Mouse (Mus musculus) lung, embryonic 16.5 days (tissue): Measurements from ENCODE around the gene Cox5a. TPM values are rescaled to one million over a fixed set of nuclear protein-coding genes. Genes with fewer than 3 reads are reported as not detected.
A peak's percentile ranks its signal among the peaks of the same experiment; 100 is the strongest.

ENCODE experiments used
- ATAC-seq: fragments of 200-750 bp; cut with Nextera tagmentation; 2 replicates; pipeline ENCODE4 v1.8.0; 2017; ENCODE audit warnings: low read depth, mild to moderate bottlenecking, moderate library complexity
- H3K27ac ChIP-seq: fragments of 300-500 bp; sonication (generic); 2 replicates; pipeline ENCODE4 v1.5.1; 2014; ENCODE audit warnings: mild to moderate bottlenecking, control low read depth, low read length
- H3K27me3 ChIP-seq: fragments of 300-500 bp; sonication (generic); 2 replicates; pipeline ENCODE4 v1.6.1; 2014; ENCODE audit warnings: low read depth, low read length, mixed read lengths; ENCODE audit not compliant: control insufficient read depth, insufficient read depth
- H3K36me3 ChIP-seq: fragments of 300-500 bp; sonication (generic); 2 replicates; pipeline ENCODE4 v1.6.1; 2014; ENCODE audit warnings: low read length; ENCODE audit not compliant: control insufficient read depth, insufficient read depth
- H3K4me1 ChIP-seq: fragments of 300-500 bp; sonication (generic); replicated peaks from 2 replicates; pipeline ENCODE4 v1.6.1; 2014; ENCODE audit warnings: low read length, mixed read lengths; ENCODE audit not compliant: control insufficient read depth, insufficient read depth
- H3K4me2 ChIP-seq: fragments of 300-500 bp; sonication (generic); 2 replicates; pipeline ENCODE4 v1.6.1; 2014; ENCODE audit warnings: low read depth, low read length, control low read depth
- H3K4me3 ChIP-seq: fragments of 300-500 bp; sonication (generic); 2 replicates; pipeline ENCODE4 v1.5.1; 2014; ENCODE audit warnings: mild to moderate bottlenecking, low read length, control low read depth
- H3K9ac ChIP-seq: fragments of 300-500 bp; sonication (generic); 2 replicates; pipeline ENCODE4 v1.6.1; 2014; ENCODE audit warnings: low read length, control low read depth
- H3K9me3 ChIP-seq: fragments of 300-500 bp; sonication (generic); 2 replicates; pipeline ENCODE4 v1.6.1; 2016; ENCODE audit warnings: low read length; ENCODE audit not compliant: control insufficient read depth
- WGBS: fragments of 180-500 bp; shearing (Covaris S2); extraction: QIAGEN DNeasy Blood & Tissue Kit; methylation state at CpG from one replicate; pipeline ENCODE4 v1.1.7; 2014; 5-methylcytosine and 5-hydroxymethylcytosine counted together
- polyA plus RNA-seq: library from polyadenylated mRNA; unstranded; fragments of >200 nt; fragmentation: Nextera tagmentation; extraction: Ambion mirVana; gene quantifications from 2 replicates; pipeline ENCODE4 v1.2.1, GENCODE M21; 2015

The Cox5a gene
- polyA plus RNA-seq, 1 experiment from 2014 or later, result 496 TPM

GRCm38 (mm10) chr9:57502911-57503621 is 18.0 kb upstream of the Cox5a start:
- H3K9ac ChIP-seq, result no peak overlapping the region
- no peaks in the 10 kb centered on the region for H3K36me3 ChIP-seq
- peak overlapping the region; percentile 81 for H3K4me2 ChIP-seq
- no peak overlapping the region for H3K27ac ChIP-seq
- WGBS, result 4% methylated on average over 23 of the region's 23 CpGs
- H3K4me3 ChIP-seq, result peak overlapping the region; percentile 52
- H3K4me1 ChIP-seq, result peaks cover 17% of the 10 kb centered on the region
- peaks cover 66% of the 10 kb centered on the region for H3K27me3 ChIP-seq
- no peaks in the 10 kb centered on the region for H3K9me3 ChIP-seq
- peak; percentile 31; the same call in 1 of the 2 replicates for ATAC-seq

GRCm38 (mm10) chr9:57503622-57504380 is 17.3 kb upstream of the Cox5a start, which contains the start of gene Rpp25:
Rpp25 (plus strand) TSS chr9:57504026.
- whole genome bisulfite sequencing, result 1% methylated on average over 44 of the region's 46 CpGs
- H3K9ac ChIP-seq, result peak within 1 kb of the TSS; percentile 18; the same call in 1 of the 2 replicates
- H3K4me2 ChIP-seq, result peak within 1 kb of the TSS; percentile 81
- no peak within 1 kb of the TSS for H3K27ac ChIP-seq
- H3K36me3 ChIP-seq, result no peaks in the 10 kb centered on the region
- no peaks in the 10 kb centered on the region for H3K9me3 ChIP-seq
- H3K4me1 ChIP-seq, result peaks cover 17% of the 10 kb centered on the region
- ATAC-seq, result peak; percentile 79
- peak within 1 kb of the TSS; percentile 52 for H3K4me3 ChIP-seq
- H3K27me3 ChIP-seq, result peaks cover 66% of the 10 kb centered on the region

GRCm38 (mm10) chr9:57504381-57504700 is 16.7 kb upstream of the Cox5a start:
- peaks cover 17% of the 10 kb centered on the region for H3K4me1 ChIP-seq
- H3K27me3 ChIP-seq, result peaks cover 66% of the 10 kb centered on the region

DNA sequence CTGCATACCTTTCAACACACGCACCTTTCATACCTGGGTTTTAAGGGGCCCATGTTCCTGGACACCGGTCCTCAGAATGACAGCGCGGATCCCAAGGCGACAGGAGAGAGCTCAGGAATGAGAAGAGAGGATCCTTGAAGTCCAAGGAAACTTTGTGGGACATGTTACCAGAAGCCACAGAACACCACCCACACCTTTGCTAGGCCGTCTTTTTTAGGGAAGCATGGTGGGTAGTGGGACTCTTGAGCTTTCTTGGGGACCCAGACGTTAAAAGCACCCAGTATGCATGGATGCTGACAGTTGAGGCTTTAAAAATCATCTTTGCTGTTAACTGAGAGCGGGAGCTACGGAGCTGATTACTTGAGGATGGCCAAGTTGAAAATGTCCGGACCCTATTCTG is 16.2 kb upstream of the Cox5a start:
- Histone ChIP-seq H3K4me2 (no peak overlapping the region), H3K4me1 (peaks cover 17% of the 10 kb centered on the region), H3K9me3 (no peaks in the 10 kb centered on the region), H3K36me3 (no peaks in the 10 kb centered on the region), H3K9ac (no peak overlapping the region), H3K27me3 (peaks cover 63% of the 10 kb centered on the region), H3K27ac (no peak overlapping the region), H3K4me3 (no peak overlapping the region)
- no peak for ATAC-seq
- WGBS, result 44% methylated on average over 10 of the region's 10 CpGs

More at GRCm38 (mm10) chr9:57504381-57504700, 16.7 kb upstream of the Cox5a start:
- no peaks in the 10 kb centered on the region for H3K9me3 ChIP-seq
- 1% methylated on average over 34 of the region's 34 CpGs for WGBS
- H3K4me2 ChIP-seq, result peak overlapping the region; percentile 81
- peak overlapping the region; percentile 18; the same call in 1 of the 2 replicates for H3K9ac ChIP-seq
- H3K4me3 ChIP-seq, result peak overlapping the region; percentile 52
- ATAC-seq, result peak; percentile 70; the same call in 1 of the 2 replicates
- H3K27ac ChIP-seq, result no peak overlapping the region
- no peaks in the 10 kb centered on the region for H3K36me3 ChIP-seq

GRCm38 (mm10) chr9:57505700-57506099 is 15.4 kb upstream of the Cox5a start:
- peak; percentile 75 for ATAC-seq

DNA sequence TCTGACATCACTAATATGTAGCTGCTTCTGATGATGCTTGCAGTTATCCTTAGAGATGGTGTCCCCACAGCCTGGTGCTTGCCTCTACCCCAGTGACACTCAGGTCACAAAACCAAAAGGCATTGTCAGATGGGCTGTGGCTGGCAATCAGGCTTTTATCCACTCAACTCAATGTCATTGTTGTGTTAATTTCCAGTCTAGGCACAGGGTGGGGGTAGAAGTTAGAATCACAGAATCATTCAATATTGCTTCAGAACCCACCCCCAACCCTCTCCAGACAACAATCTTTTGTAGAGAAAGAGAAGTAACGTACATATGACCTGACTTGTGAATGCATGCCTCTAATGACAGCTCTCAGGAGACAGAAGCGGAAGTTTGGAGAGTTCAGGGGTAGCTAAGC is 10.5 kb upstream of the Cox5a start:
- H3K9me3 ChIP-seq, result no peaks in the 10 kb centered on the region
- H3K27ac ChIP-seq, result no peak overlapping the region
- H3K4me3 ChIP-seq, result no peak overlapping the region
- peaks cover 3% of the 10 kb centered on the region; the same call in 1 of the 2 replicates for H3K4me1 ChIP-seq
- no peak overlapping the region for H3K4me2 ChIP-seq
- no peaks in the 10 kb centered on the region for H3K36me3 ChIP-seq
- ATAC-seq, result no peak
- 66% methylated on average over 2 of the region's 2 CpGs for WGBS
- no peak overlapping the region for H3K9ac ChIP-seq
- H3K27me3 ChIP-seq, result peaks cover 7% of the 10 kb centered on the region

More at GRCm38 (mm10) chr9:57505700-57506099, 15.4 kb upstream of the Cox5a start:
- H3K4me1 ChIP-seq, result peaks cover 17% of the 10 kb centered on the region
- peaks cover 55% of the 10 kb centered on the region for H3K27me3 ChIP-seq
- H3K9ac ChIP-seq, result no peak overlapping the region
- no peak overlapping the region; the same call in 1 of the 2 replicates for H3K27ac ChIP-seq
- H3K4me2 ChIP-seq, result no peak overlapping the region
- H3K36me3 ChIP-seq, result no peaks in the 10 kb centered on the region
- H3K4me3 ChIP-seq, result no peak overlapping the region
- 2% methylated on average over 8 of the region's 8 CpGs for WGBS
- no peaks in the 10 kb centered on the region for H3K9me3 ChIP-seq

DNA sequence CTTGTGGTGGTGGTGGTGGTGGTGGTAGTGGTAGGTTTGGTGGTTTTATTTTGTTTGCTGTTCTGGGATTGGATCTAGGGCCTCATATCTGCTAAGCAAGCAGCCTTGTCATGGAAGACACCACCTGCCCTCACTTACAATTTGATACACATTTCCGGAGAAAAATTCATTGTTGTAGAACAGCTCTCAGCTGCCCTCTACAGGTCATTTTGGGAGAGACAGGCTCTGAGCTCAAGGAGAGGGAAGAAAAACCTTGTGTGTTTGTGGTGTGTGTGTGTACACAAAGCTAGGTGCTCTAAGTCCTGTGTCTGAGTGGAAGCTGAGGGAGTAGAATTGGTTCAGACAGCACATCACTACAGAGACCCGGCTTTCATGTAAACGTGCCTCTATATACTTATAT is 4.0 kb upstream of the Cox5a start:
- Histone ChIP-seq H3K9me3 (no peaks in the 10 kb centered on the region), H3K27ac (no peak overlapping the region), H3K4me1 (peaks cover 3% of the 10 kb centered on the region), H3K4me2 (no peak overlapping the region), H3K36me3 (no peaks in the 10 kb centered on the region), H3K9ac (no peak overlapping the region), H3K4me3 (no peak overlapping the region), H3K27me3 (no peaks in the 10 kb centered on the region)
- 3% methylated on average over 3 of the region's 3 CpGs for WGBS
- no peak for ATAC-seq

GRCm38 (mm10) chr9:57520375-57521055 is 559 bp upstream of the Cox5a start:
- 19% methylated on average over 16 of the region's 16 CpGs for WGBS
- no peaks in the 10 kb centered on the region for H3K9me3 ChIP-seq
- H3K36me3 ChIP-seq, result no peaks in the 10 kb centered on the region
- H3K4me3 ChIP-seq, result peak overlapping the region; percentile 93
- H3K27me3 ChIP-seq, result no peaks in the 10 kb centered on the region
- peak overlapping the region; percentile 69 for H3K9ac ChIP-seq
- peak overlapping the region; percentile 61 for H3K27ac ChIP-seq
- peak overlapping the region; percentile 73 for H3K4me2 ChIP-seq
- H3K4me1 ChIP-seq, result peaks cover 11% of the 10 kb centered on the region
- peak; percentile 70 for ATAC-seq
